Mouse (Mus musculus) hindbrain, postnatal 0 days (tissue): Measurements from ENCODE around the gene Znrf1. TPM values are rescaled to one million over a fixed set of nuclear protein-coding genes. Genes with fewer than 3 reads are reported as not detected.

Source experiments
- ATAC-seq: fragments of 200-750 bp; cut with Nextera tagmentation; 2 replicates; pipeline ENCODE4 v1.8.0; 2017; ENCODE audit warnings: mild to moderate bottlenecking, moderate TSS enrichment, moderate library complexity
- DNase-seq: peaks from one replicate; pipeline ENCODE4 v3.0.0-alpha.2; 2015; ENCODE audit warnings: low spot score
- H3K27ac ChIP-seq: fragments of 300-500 bp; sonication (generic); 2 replicates; pipeline ENCODE4 v1.5.1; 2014; ENCODE audit warnings: mild to moderate bottlenecking
- H3K27me3 ChIP-seq: fragments of 300-500 bp; sonication (generic); 2 replicates; pipeline ENCODE4 v1.6.1; 2014; ENCODE audit warnings: low read length, mixed read lengths; ENCODE audit not compliant: insufficient read depth
- H3K36me3 ChIP-seq: fragments of 300-500 bp; sonication (generic); 2 replicates; pipeline ENCODE4 v1.6.1; 2014; ENCODE audit warnings: low read length, mixed read lengths; ENCODE audit not compliant: insufficient read depth
- H3K4me1 ChIP-seq: fragments of 300-500 bp; sonication (generic); 2 replicates; pipeline ENCODE4 v1.6.1; 2014; ENCODE audit warnings: antibody characterized with exemption, low read length, mixed read lengths; ENCODE audit not compliant: insufficient read depth
- H3K4me2 ChIP-seq: fragments of 300-500 bp; sonication (generic); 2 replicates; pipeline ENCODE4 v1.6.1; 2014; ENCODE audit warnings: low read depth, mild to moderate bottlenecking, low read length, moderate library complexity, mixed read lengths
- H3K4me3 ChIP-seq: fragments of 300-500 bp; sonication (generic); 2 replicates; pipeline ENCODE4 v1.5.1; 2014; ENCODE audit warnings: low read length
- H3K9ac ChIP-seq: fragments of 300-500 bp; sonication (generic); replicated peaks from 2 replicates; pipeline ENCODE4 v1.6.1; 2014; ENCODE audit warnings: mild to moderate bottlenecking, low read length, moderate library complexity, mixed read lengths
- H3K9me3 ChIP-seq: fragments of 300-500 bp; sonication (generic); 2 replicates; pipeline ENCODE4 v1.6.1; 2016; ENCODE audit warnings: low read length, mixed read lengths
- CTCF ChIP-seq: IDR thresholded peaks from 2 replicates; pipeline ENCODE4 v1.5.1; 2016; ENCODE audit warnings: antibody characterized with exemption, control low read depth, low read depth
- WGBS: fragments of 180-500 bp; shearing (Covaris S2); extraction: QIAGEN DNeasy Blood & Tissue Kit; methylation state at CpG from one replicate; pipeline ENCODE4 v1.1.7; 2014; 5-methylcytosine and 5-hydroxymethylcytosine counted together
- polyA plus RNA-seq: library from polyadenylated mRNA; unstranded; fragments of >200 nt; fragmentation: Nextera tagmentation; extraction: Ambion mirVana; gene quantifications from 2 replicates; pipeline ENCODE4 v1.2.1, GENCODE M21; 2015
- total RNA-seq: library from RNA; depleted of rRNA; stranded (reverse); fragments of >200 nt; gene quantifications from 2 replicates; pipeline ENCODE4 v1.2.3, GENCODE M21; 2014; rRNA removed

Znrf1 gene
- total and polyA plus RNA-seq, 2 experiments from 2014 or later: 76.1 to 194 TPM

DNA sequence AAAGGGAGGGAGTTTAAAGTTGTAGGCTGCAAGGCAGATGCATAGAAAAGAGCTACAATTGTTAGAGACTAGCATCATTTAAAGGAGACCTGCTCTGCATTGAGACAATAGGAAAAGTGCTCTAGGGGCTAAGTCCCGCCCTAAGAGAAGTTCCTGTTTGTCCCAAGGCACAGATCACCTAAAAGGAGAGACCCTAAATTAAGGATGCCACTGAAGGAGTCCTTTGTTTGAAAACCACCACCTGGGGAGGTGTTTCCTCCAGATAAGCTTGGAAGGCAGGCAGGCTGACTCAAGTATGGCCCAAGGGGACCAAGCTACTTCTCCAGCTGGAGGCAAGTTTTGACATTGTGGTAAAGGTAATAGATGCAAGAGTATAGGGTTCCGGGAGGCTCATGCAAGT is 112.9 kb downstream of the Znrf1 start:
- no peak for ATAC-seq
- 72% methylated on average over 2 of the region's 2 CpGs for WGBS

DNA sequence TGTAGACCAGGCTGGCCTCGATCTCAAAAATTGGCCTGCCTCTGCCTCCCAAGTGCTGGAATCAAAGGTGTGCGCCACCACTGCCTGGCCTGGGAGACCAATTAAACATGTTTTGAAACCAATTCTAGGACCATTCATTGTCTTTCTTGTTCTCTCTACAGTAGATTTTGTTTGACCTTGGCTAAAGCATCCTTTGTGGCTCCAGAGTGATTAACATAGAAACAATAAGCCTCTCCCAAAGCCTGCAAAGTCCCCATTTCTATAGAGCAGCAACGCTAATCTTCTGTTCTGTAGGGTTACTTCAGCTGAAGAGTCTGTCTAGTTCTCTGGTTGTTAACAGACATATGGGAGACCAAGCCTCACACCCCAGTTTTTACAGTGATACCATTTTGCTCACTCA is 114.8 kb downstream of the Znrf1 start:
- no peaks in the 10 kb centered on the region for H3K36me3 ChIP-seq
- no peak overlapping the region for H3K9ac ChIP-seq
- no peaks in the 10 kb centered on the region for H3K4me1 ChIP-seq
- DNase-seq (no peak), ATAC-seq (no peak)
- H3K4me3 ChIP-seq: no peak overlapping the region
- H3K27ac ChIP-seq: no peak overlapping the region
- no peaks in the 10 kb centered on the region for H3K27me3 ChIP-seq
- no peak overlapping the region for H3K4me2 ChIP-seq
- H3K9me3 ChIP-seq: no peaks in the 10 kb centered on the region
- no peak for TF ChIP-seq CTCF
- WGBS: 65% methylated on average over 3 of the region's 3 CpGs

More for the DNA sequence above, 112.9 kb downstream of the Znrf1 start:
- Histone ChIP-seq H3K9me3 (no peaks in the 10 kb centered on the region), H3K27me3 (no peaks in the 10 kb centered on the region), H3K9ac (no peak overlapping the region), H3K36me3 (no peaks in the 10 kb centered on the region), H3K4me3 (no peak overlapping the region), H3K4me1 (no peaks in the 10 kb centered on the region), H3K27ac (no peak overlapping the region), H3K4me2 (no peak overlapping the region)
- TF ChIP-seq CTCF: no peak
- no peak for DNase-seq

DNA sequence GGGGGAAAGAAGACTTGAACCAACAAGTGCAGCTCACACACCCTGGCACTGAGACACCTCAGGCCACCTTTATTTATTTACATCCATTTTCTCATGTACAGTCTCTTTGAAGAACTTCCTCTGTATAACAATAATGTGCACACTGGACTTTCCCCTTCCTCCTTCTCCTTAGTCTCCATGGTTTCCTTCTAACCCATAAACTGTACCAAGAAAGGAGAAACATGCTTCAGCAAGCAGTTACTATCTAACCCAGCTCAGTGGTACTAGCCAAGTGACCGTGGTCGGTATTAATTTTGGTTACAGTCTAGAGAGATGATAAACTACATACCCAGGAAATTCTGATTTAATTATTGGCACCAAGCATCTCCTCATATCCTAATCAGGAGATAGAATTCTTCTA is 117.6 kb downstream of the Znrf1 start:
- H3K4me2 ChIP-seq: no peak overlapping the region
- no peak for ATAC-seq
- H3K27ac ChIP-seq: no peak overlapping the region
- 94% methylated on average over 2 of the region's 2 CpGs for WGBS
- H3K36me3 ChIP-seq: no peaks in the 10 kb centered on the region
- no peaks in the 10 kb centered on the region for H3K9me3 ChIP-seq
- no peak for DNase-seq
- no peaks in the 10 kb centered on the region for H3K4me1 ChIP-seq
- H3K27me3 ChIP-seq: no peaks in the 10 kb centered on the region
- H3K9ac ChIP-seq: no peak overlapping the region
- no peak overlapping the region for H3K4me3 ChIP-seq
- TF ChIP-seq CTCF: no peak

DNA sequence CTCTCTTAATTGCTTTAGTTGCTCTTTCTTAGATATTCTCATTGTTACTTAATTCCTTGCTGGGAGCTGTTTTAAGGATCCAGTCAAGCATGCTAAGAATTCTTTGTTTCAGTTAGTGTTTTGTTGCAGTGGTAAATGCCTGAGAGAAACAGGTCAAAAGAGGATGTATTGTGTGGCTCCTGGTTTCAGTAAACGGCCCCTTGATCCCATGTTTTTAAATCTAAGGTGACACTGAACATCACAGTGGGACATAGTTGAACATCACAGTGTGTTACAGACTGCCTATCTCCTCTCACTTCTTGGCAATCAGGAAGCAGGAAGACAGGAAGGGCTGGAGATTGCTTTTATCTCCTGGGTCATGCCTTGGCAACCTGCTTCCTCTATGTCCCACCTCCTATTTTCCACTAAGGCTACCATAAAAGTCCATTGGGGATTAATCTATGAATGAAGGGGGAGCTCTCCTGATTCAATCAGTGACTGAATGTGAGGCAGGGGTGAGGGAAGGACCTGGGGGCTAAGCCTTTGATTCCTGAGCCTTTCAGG is 121.5 kb downstream of the Znrf1 start:
- ATAC-seq (no peak), DNase-seq (no peak)
- Histone ChIP-seq H3K27ac (no peak overlapping the region), H3K36me3 (0 out of 2 replicates have a peak, but pooled peaks cover 3% of the 10 kb centered on the region), H3K4me1 (no peaks in the 10 kb centered on the region), H3K9ac (no peak overlapping the region), H3K9me3 (no peaks in the 10 kb centered on the region), H3K27me3 (no peaks in the 10 kb centered on the region), H3K4me3 (no peak overlapping the region), H3K4me2 (no peak overlapping the region)
- no peak for TF ChIP-seq CTCF
- WGBS: 13% methylated on average over 1 of the region's 1 CpGs

DNA sequence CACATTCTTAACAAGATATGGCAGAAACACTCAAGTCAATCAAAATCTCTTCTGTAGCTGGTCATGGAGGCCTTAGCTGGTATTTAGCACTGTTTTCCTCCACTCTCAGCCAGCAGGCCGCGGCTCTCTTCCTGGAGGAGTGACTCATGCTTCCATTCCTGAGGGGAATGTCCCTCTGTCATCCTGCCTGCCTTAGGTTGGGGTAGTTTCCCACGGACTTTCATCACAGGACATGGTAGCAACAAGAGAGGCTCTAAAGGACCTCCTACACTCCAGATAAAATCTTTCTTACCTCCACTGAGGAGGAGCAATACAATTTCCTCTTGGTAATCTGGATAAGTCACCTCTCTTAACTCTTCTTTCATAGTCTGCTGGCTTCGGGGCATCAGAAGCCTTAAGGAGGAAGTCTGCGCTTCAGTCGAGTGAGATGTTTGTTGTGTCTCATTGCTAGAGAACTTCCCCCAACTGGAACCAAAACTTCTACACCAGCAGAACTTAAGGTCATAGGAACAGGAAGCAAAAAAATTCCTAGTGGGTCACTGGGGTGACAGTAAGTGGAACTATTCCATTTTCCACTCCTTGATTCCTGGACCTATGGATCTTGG is 123.0 kb downstream of the Znrf1 start:
- Histone ChIP-seq H3K9ac (no peak overlapping the region), H3K4me2 (no peak overlapping the region), H3K27ac (no peak overlapping the region), H3K4me3 (no peak overlapping the region), H3K27me3 (no peaks in the 10 kb centered on the region), H3K36me3 (0 out of 2 replicates have a peak, but pooled peaks cover 3% of the 10 kb centered on the region), H3K4me1 (no peaks in the 10 kb centered on the region), H3K9me3 (no peaks in the 10 kb centered on the region)
- 89% methylated on average over 6 of the region's 6 CpGs for WGBS
- TF ChIP-seq CTCF: no peak
- no peak for ATAC-seq
- no peak for DNase-seq

DNA sequence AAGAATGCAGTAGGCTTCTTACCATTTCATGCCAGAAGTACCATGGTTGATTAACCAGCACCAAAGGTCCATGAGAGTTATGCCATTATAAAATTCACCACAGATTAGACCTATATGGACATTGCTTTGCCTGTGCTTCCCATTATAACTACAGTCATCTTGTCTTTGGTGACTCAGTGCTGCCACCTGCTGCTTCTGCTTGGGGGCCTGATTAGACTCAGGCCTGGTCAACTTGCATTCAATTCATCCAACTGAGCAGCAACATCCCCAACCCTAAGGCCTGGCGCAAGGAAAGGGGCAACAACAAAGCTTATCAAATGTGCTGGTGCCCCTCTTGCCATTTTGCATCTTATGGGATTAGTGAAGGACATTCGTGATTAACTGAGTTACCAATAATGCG is 126.6 kb downstream of the Znrf1 start:
- no peak overlapping the region for H3K27ac ChIP-seq
- no peak overlapping the region for H3K4me2 ChIP-seq
- H3K36me3 ChIP-seq: peaks cover 3% of the 10 kb centered on the region; the same call in 1 of the 2 replicates
- 86% methylated on average over 3 of the region's 3 CpGs for WGBS
- peak; percentile 88 for TF ChIP-seq CTCF
- H3K4me1 ChIP-seq: no peaks in the 10 kb centered on the region
- H3K9me3 ChIP-seq: no peaks in the 10 kb centered on the region
- peak; percentile 73 for DNase-seq
- no peak overlapping the region for H3K4me3 ChIP-seq
- H3K9ac ChIP-seq: no peak overlapping the region
- H3K27me3 ChIP-seq: no peaks in the 10 kb centered on the region
- ATAC-seq: no peak

DNA sequence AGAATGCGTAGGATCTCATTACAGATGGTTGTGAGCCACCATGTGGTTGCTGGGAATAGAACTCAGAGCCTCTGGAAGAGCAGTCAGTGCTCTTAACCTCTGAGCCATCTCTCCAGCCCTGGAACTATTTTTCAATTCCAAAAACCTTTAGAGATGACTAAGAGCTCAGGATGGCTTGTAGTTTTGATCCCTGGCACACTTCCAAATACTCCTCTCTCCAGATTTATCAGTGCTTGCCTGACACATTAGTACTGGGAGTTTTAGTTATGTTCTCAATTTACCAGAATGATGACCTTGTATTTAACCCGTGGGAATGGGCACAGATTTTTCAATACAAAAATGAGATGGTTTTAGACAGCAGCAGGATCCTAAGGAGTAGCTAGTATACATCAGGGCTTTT is 130.9 kb downstream of the Znrf1 start:
- TF ChIP-seq CTCF: no peak
- DNase-seq: no peak
- ATAC-seq: no peak
- no peak overlapping the region for H3K4me3 ChIP-seq
- peaks cover 19% of the 10 kb centered on the region for H3K36me3 ChIP-seq
- no peak overlapping the region for H3K27ac ChIP-seq
- H3K9ac ChIP-seq: no peak overlapping the region
- H3K9me3 ChIP-seq: no peaks in the 10 kb centered on the region; the same call in 1 of the 2 replicates
- H3K4me1 ChIP-seq: no peaks in the 10 kb centered on the region
- no peaks in the 10 kb centered on the region for H3K27me3 ChIP-seq
- 93% methylated on average over 2 of the region's 2 CpGs for WGBS
- H3K4me2 ChIP-seq: no peak overlapping the region

Other genes starting within 250 kb of the Znrf1 start
- gene Rfwd3, start 235.9 kb upstream of the Znrf1 start, total RNA-seq: 21.6 and 26.6 TPM in 2 replicates
- 14.8 and 15.4 TPM in 2 replicates for gene Rfwd3, start 235.9 kb upstream of the Znrf1 start, polyA plus RNA-seq
- gene Mlkl, start 197.9 kb upstream of the Znrf1 start, total RNA-seq: 0.63 TPM in 1 of 2 replicates, not detected in the other
- gene Mlkl, start 197.9 kb upstream of the Znrf1 start, polyA plus RNA-seq: 0.60 and 0.63 TPM in 2 replicates
- 2.8 and 5.1 TPM in 2 replicates for gene Fa2h, start 142.3 kb upstream of the Znrf1 start, total RNA-seq
- gene Fa2h, start 142.3 kb upstream of the Znrf1 start, polyA plus RNA-seq: 3.1 and 3.4 TPM in 2 replicates
- 10.5 and 15.0 TPM in 2 replicates for gene Wdr59, start 14.0 kb upstream of the Znrf1 start, total RNA-seq
- gene Wdr59, start 14.0 kb upstream of the Znrf1 start, polyA plus RNA-seq: 6.4 and 6.6 TPM in 2 replicates
- gene Ldhd, start 94.3 kb downstream of the Znrf1 start, total RNA-seq: 2.9 and 3.6 TPM in 2 replicates
- gene Ldhd, start 94.3 kb downstream of the Znrf1 start, polyA plus RNA-seq: 2.2 and 2.8 TPM in 2 replicates
- 15.0 and 15.5 TPM in 2 replicates for gene Zfp1, start 107.3 kb downstream of the Znrf1 start, total RNA-seq
- gene Zfp1, start 107.3 kb downstream of the Znrf1 start, polyA plus RNA-seq: 21.0 and 21.2 TPM in 2 replicates
- not detected in 2 replicates for gene Ctrb1, start 154.9 kb downstream of the Znrf1 start, total RNA-seq
- not detected in 2 replicates for gene Ctrb1, start 154.9 kb downstream of the Znrf1 start, polyA plus RNA-seq
- 93.6 and 100 TPM in 2 replicates for gene Bcar1, start 207.7 kb downstream of the Znrf1 start, total RNA-seq
- gene Bcar1, start 207.7 kb downstream of the Znrf1 start, polyA plus RNA-seq: 42.6 and 48.8 TPM in 2 replicates